Mouse (Mus musculus): ENCODE results near the gene H2al1f.
"Not testable (repeated sequence)": the region's sequence is repeated elsewhere in the genome, so short reads cannot be mapped to it uniquely, and the experiment has no call there.

H2al1f gene

GRCm38 (mm10) chrX:11314858-11315257, at the start of gene H2al1f:
TSS of gene H2al1f (plus strand) at chrX:11315158.
- not testable (repeated sequence) for DNase-seq

- no peak for DNase-seq
Observed at GRCm38 (mm10) chrX:11267791-11268190, 47.2 kb upstream of the H2al1f start.

DNA sequence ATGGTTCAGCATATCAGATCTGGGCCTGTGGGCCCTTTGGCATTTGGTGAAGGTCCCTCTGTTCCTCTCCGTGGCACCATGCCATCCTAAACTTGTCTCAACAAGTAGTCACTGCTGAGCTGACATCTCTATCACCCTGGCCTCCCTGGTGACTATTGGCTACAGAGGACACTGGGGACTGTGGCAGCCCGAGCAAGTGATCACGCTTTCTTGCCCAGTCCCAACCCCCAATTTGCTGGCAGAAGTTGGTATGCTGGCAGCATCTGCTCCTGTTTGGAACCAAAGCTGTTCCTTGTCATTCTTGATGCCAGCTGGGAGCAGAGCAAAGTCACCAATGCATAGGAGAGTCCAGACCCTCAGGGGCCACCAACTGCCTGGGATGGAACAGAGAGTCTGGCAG, 45.9 kb upstream of the H2al1f start:
- DNase-seq, result no peak

GRCm38 (mm10) chrX:11273190-11273589, 41.8 kb upstream of the H2al1f start:
- DNase-seq, result no peak

DNA sequence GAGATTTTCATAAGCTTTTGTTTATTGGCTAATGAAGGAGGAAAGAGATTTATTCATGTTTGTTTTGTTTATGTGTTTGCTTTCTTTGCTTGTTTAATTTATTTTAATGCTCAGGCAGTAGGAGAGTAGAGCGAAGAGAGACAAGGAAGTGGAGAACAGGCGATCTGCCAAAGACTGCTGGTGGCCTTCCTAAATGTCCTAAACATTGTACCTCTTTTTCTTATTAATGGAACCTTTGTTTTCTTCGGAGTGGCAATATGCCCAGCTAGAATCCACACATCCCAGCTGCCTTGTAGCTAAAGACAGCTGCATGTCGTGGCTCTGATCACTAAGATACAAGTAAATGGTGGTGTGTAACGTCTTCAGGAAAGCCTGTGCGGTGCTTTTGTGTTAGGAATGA, 37.9 kb upstream of the H2al1f start:
- DNase-seq, result no peak

DNA sequence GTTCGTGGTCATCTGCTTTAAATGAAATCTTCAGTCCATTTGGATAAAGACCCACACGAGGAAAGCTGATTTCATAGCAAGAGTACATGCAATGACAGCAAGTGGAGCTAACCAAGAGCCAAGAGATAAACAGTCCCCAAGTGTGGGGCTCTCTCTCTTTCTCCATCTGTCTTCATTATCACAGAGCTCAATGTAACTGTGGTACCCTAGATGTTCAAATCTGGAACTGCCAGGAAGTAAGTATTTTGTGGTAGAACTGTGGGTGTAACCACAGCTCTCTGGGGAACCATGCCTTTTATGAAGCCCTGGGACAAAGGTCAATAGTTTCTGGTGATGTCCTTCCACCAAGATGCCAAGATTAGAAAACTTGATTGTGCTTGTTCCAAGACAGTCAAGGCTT, 34.2 kb upstream of the H2al1f start:
- no peak for DNase-seq

DNA sequence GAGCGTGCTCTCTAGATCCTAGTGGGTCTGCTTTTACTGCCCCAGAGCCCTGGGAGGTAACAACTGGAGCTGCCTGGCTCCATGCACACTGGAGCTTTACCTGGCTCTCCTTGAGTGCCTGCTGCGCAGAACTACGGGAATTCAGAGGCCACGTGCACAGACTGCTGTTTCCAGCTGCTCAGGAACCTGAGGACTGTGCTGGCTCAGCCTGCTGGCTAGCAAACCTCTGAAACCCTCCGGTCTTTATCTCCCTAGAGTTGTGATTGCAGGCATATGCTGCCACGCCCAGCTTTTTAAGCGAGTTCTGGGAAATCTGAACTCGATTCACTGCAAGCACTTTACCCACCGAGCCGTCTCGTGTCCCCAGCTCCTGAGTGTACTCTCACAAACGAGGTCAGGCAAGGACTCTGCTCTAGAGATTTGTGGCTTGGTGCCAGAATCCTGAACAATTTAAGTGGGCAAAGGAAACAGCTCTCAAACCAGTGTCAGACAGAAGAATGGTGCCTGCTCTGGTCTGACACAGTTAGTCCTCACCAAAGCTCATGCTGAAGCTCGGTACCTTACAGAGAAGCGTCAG, 26.6 kb upstream of the H2al1f start:
- DNase-seq, result peak; percentile 51

DNA sequence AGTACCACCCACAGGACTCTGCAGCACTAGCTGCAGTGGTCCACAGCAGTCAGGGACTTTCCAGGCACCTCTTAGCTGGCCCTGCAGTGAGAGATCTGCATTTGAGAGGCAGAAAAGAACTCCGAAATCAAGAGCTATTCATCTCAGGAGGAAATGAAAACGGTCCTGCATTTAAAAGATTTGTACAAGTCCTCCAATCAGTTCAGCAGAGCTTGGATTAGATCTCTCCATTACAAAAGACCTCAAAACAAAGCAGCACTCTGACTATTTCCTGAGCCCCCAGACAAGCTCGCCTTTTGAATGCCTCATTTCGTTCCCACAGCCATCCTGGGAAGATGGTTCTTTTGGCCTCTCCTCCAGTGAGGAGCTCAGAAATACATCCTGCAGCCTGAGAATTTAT, 25.7 kb upstream of the H2al1f start:
- DNase-seq, result no peak

DNA sequence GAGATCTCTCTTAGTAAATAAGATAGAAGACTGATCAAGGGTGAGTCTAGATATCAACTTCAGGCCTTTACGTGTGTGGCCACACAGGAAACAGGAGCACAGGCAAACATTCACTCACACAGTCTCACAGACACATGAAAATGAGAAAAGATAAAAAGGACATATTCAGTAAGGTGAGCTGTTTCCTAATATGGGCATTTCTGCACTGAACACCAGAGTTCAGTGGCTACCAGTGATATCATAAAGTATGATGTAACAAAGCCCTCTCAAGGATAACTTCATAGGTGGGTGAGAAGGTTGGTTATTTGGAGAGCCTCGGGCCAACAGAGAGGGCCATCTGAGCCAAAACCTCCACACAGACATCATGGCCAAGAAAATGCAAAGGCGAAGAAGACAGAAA, 16.0 kb upstream of the H2al1f start, which contains the start of gene H2al1a:
Gene H2al1a (plus strand): TSS at position 301 of the 400 bp plus-strand sequence.
- not testable (repeated sequence) for DNase-seq

DNA sequence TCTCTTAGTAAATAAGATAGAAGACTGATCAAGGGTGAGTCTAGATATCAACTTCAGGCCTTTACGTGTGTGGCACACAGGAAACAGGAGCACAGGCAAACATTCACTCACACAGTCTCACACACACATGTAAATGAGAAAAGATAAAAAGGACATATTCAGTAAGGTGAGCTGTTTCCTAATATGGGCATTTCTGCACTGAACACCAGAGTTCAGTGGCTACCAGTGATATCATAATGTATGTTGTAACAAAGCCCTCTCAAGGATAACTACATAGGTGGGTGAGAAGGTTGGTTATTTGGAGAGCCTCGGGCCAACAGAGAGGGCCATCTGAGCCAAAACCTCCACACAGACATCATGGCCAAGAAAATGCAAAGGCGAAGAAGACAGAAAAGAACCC, 12.8 kb upstream of the H2al1f start, which contains the start of gene H2al1b:
Gene H2al1b (plus strand): TSS at position 301 of the 400 bp plus-strand sequence.
- DNase-seq, result not testable (repeated sequence)

GRCm38 (mm10) chrX:11305355-11305754, 9.6 kb upstream of the H2al1f start, which contains the start of gene H2al1c:
TSS of gene H2al1c (plus strand) at chrX:11305655.
- not testable (repeated sequence) for DNase-seq

GRCm38 (mm10) chrX:11308524-11308923, 6.4 kb upstream of the H2al1f start, which contains the start of gene H2al1d:
TSS of gene H2al1d (plus strand) at chrX:11308824.
- not testable (repeated sequence) for DNase-seq

- DNase-seq, result not testable (repeated sequence)
Observed at GRCm38 (mm10) chrX:11311634-11312033, 3.3 kb upstream of the H2al1f start, which contains the start of gene H2al1e. TSS of gene H2al1e (plus strand) at chrX:11311934.

GRCm38 (mm10) chrX:11317956-11318355, 3.0 kb downstream of the H2al1f start, which contains the start of gene H2al1g:
TSS of gene H2al1g (plus strand) at chrX:11318256.
- not testable (repeated sequence) for DNase-seq

DNA sequence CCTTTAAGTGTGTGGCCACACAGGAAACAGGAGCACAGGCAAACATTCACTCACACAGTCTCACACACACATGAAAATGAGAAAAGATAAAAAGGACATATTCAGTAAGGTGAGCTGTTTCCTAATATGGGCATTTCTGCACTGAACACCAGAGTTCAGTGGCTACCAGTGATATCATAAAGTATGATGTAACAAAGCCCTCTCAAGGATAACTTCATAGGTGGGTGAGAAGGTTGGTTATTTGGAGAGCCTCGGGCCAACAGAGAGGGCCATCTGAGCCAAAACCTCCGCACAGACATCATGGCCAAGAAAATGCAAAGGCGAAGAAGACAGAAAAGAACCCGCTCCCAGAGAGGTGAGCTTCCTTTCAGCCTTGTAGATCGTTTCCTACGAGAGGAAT, 6.2 kb downstream of the H2al1f start, which contains the start of gene H2al1h:
Gene H2al1h (plus strand): TSS at position 301 of the 400 bp plus-strand sequence.
- DNase-seq, result not testable (repeated sequence)

- DNase-seq, result not testable (repeated sequence)
Observed at GRCm38 (mm10) chrX:11324359-11324758, 9.4 kb downstream of the H2al1f start, which contains the start of gene H2al1i. TSS of gene H2al1i (plus strand) at chrX:11324659.

DNA sequence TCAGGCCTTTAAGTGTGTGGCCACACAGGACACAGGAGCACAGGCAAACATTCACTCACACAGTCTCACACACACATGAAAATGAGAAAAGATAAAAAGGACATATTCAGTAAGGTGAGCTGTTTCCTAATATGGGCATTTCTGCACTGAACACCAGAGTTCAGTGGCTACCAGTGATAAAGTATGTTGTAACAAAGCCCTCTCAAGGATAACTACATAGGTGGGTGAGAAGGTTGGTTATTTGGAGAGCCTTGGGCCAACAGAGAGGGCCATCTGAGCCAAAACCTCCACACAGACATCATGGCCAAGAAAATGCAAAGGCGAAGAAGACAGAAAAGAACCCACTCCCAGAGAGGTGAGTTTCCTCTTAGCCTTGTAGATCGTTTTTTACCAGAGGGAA, 12.6 kb downstream of the H2al1f start, which contains the start of gene H2al1j:
Gene H2al1j (plus strand): TSS at position 301 of the 400 bp plus-strand sequence.
- DNase-seq, result not testable (repeated sequence)

- DNase-seq, result peak; percentile 8
Observed at GRCm38 (mm10) chrX:11345762-11346161, 30.8 kb downstream of the H2al1f start.

DNA sequence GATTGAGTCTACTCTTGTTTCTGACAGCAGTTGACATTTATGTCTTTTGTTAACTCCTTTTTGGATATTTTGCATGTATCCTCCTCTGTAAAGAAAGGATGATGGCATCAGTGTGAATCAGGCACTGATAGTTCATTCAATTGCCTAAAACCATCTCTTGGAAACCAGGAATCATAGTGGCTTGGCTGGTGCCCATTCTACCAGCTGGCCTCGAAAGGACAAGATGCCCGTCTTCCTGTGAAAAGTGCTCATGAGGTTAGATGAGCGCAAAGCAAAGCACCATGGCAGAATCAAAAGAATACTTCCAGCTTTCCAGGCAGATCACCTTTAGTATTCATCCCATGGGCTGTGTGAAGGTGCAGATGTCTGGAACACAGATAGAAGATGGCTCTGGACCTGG, 31.8 kb downstream of the H2al1f start:
- no peak for DNase-seq

DNA sequence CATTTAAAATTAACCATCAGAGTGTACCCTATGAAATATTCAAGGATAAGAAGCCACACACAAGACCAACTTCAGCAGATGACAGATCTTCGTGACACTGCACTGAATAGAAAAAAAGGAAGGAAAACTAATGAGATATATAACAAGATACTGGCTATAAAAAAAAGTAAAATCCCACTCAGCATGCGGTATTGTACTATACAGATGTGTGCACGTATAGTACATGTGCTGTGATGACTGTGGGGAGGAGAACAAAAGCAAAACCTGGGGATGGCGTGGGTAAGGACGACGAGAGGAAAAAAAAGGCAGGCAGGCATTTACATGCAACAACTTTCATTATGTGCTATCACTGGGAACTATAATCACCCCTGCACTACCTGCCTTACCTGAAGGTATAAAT, 45.9 kb downstream of the H2al1f start:
- DNase-seq, result no peak

GRCm38 (mm10) chrX:11361261-11361660, 46.3 kb downstream of the H2al1f start:
- DNase-seq, result no peak

GRCm38 (mm10) chrX:11363890-11364289, 48.9 kb downstream of the H2al1f start:
- no peak for DNase-seq

Measured in lung, postnatal 14 days (tissue).